Mouse (Mus musculus): Measurements from ENCODE around the gene Wnt10b. TPM values are rescaled to one million over a fixed set of nuclear protein-coding genes. Genes with fewer than 3 reads are reported as not detected.

Wnt10b gene
- total RNA-seq, 1 experiment from 2014 or later: 0.58 TPM

GRCm38 (mm10) chr15:98798903-98799302 lies 21.0 kb upstream of the Wnt10b start:
- no peak for ATAC-seq (ENCODE audit: extremely low read depth, insufficient number of reproducible peaks, low FRiP score, poor library complexity, severe bottlenecking)

DNA sequence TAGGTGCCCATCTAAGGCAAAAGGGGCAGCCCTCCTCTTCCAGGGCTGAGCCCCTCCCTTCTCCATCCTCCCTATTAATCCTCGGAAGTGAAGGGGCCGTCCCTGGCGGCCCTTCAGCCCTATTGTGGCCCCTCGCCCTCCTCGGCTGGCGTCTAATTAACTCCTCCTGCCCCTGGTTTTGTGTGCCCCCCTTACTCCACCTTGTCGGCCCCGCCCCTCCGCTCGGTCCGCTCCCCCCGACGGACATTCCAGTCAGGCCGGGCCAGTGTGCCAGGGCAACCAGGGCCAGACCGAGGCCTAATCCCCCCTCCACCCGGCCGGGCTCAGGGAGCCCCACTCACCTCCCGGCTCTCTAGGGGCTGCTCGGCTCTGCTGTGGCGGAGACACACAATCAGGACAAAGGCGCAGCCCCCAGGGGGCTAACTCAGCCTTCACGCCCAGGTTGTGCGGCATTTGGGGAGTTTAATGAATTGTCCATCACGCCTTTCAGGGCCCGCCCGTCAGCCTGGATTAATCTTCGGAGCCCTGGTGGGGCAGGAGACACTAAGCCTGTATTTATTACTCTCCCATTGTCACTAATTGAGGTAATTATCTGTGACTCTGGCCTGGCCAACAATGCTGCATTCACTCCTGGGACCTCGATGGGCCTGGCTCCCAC lies 20.0 kb upstream of the Wnt10b start:
- ATAC-seq (ENCODE audit: extremely low read depth, insufficient number of reproducible peaks, low FRiP score, poor library complexity, severe bottlenecking): no peak

- no peak for ATAC-seq (ENCODE audit: extremely low read depth, insufficient number of reproducible peaks, low FRiP score, poor library complexity, severe bottlenecking)
Observed at GRCm38 (mm10) chr15:98796803-98797595, 19.0 kb upstream of the Wnt10b start.

GRCm38 (mm10) chr15:98793141-98793698 lies 15.3 kb upstream of the Wnt10b start:
- ATAC-seq (ENCODE audit: extremely low read depth, insufficient number of reproducible peaks, low FRiP score, poor library complexity, severe bottlenecking): no peak

DNA sequence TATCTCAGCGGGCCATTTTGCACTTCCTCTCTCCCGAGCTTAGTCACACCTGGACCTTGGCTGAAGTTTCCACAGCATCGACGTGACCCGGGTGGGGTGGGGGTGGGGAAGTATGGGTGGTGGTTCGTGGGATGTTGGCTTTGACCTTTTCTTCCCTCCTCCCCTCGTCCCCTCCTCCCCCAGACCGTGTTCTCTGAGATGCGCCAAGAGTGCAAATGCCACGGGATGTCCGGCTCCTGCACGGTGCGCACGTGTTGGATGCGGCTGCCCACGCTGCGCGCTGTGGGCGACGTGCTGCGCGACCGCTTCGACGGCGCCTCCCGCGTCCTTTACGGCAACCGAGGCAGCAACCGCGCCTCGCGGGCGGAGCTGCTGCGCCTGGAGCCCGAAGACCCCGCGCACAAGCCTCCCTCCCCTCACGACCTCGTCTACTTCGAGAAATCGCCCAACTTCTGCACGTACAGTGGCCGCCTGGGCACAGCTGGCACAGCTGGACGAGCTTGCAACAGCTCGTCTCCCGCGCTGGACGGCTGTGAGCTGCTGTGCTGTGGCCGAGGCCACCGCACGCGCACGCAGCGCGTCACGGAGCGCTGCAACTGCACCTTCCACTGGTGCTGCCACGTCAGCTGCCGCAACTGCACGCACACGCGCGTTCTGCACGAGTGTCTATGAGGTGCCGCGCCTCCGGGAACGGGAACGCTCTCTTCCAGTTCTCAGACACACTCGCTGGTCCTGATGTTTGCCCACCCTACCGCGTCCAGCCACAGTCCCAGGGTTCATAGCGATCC lies 14.5 kb upstream of the Wnt10b start:
- no peak for ATAC-seq (ENCODE audit: extremely low read depth, insufficient number of reproducible peaks, low FRiP score, poor library complexity, severe bottlenecking)

GRCm38 (mm10) chr15:98791771-98792170 lies 13.8 kb upstream of the Wnt10b start:
- ATAC-seq (ENCODE audit: extremely low read depth, insufficient number of reproducible peaks, low FRiP score, poor library complexity, severe bottlenecking): no peak

DNA sequence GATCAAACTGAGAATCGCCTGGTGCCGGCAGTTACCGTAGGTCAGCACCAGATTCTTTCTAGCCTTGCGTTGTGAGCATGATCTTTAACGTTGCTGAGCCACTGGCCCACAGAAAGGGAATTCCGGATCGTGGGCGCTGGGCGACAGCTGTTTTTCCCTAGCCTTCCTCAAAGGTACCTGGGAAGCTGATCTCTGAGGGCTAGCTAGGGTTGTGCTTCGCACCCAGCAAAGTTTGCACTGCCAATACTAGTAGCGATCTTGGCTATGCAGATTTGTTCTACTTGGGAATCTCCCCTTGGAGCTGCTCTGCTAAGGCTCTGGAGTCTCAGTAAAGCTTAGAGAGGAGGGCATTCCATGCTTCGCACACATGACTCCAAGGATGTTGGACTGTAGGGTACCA lies 13.3 kb upstream of the Wnt10b start:
- no peak for ATAC-seq (ENCODE audit: extremely low read depth, insufficient number of reproducible peaks, low FRiP score, poor library complexity, severe bottlenecking)

DNA sequence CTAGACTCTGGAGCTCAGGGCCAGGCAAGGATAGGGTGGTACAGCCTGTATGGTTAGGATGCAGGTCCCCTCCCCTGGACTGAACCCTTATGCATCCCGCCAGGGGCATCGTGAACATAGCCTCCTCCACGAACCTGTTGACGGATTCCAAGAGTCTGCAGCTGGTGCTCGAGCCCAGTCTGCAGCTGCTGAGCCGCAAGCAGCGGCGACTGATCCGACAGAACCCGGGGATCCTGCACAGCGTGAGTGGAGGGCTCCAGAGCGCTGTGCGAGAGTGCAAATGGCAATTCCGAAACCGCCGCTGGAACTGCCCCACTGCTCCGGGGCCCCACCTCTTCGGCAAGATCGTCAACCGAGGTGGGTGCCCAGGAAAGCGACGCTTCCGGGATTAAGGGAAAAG lies 12.8 kb upstream of the Wnt10b start:
- ATAC-seq (ENCODE audit: extremely low read depth, insufficient number of reproducible peaks, low FRiP score, poor library complexity, severe bottlenecking): no peak

DNA sequence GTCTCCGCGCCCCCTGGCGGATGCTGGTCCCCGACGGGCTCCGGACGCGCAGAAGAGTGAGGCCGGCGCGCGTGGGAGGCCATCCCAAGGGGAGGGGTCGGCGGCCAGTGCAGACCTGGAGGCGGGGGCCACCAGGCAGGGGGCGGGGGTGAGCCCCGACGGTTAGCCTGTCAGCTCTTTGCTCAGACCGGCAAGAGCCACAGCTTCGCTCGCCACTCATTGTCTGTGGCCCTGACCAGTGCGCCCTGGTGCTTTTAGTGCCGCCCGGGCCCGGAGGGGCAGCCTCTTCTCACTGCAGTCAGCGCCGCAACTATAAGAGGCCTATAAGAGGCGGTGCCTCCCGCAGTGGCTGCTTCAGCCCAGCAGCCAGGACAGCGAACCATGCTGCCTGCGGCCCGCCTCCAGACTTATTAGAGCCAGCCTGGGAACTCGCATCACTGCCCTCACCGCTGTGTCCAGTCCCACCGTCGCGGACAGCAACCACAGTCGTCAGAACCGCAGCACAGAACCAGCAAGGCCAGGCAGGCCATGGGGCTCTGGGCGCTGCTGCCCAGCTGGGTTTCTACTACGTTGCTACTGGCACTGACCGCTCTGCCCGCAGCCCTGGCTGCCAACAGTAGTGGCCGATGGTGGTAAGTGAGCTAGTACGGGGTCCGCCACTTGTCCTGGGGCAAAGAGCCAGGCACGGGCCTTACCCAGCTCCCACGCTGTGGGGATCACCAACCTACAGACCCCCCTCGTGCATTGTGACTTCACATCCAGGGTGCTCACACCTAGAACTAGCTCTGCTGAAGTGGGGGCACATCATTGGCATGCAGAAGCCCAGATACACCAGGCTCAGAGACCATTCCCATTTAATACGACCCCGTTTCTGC lies 11.9 kb upstream of the Wnt10b start, which contains the start of gene Wnt1:
Gene Wnt1 (plus strand): TSS at position 197 of the 875 bp plus-strand sequence.
- ATAC-seq (ENCODE audit: extremely low read depth, insufficient number of reproducible peaks, low FRiP score, poor library complexity, severe bottlenecking): no peak

GRCm38 (mm10) chr15:98788972-98789660 lies 11.2 kb upstream of the Wnt10b start:
- no peak for ATAC-seq (ENCODE audit: extremely low read depth, insufficient number of reproducible peaks, low FRiP score, poor library complexity, severe bottlenecking)

- ATAC-seq (ENCODE audit: extremely low read depth, insufficient number of reproducible peaks, low FRiP score, poor library complexity, severe bottlenecking): no peak
Observed at GRCm38 (mm10) chr15:98787930-98788329, 10.0 kb upstream of the Wnt10b start.

DNA sequence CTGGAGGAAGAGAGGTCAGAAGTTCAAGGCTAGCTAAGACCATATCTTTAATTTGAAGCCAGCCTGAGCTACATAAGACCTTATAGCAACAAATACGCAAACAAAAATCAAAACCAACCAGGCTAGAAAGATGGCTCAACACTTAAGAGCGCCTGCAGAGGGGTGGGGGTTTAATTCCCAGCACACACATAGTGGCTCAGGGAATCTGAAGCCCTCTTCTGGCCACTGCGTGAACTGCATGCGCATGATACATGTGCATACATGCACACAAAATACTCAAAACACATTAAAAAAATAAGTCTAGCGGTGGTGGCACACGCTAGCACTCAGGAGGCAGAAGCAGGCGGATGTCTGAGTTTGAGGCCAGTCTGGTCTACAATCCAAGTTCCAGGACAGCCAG lies 7.8 kb upstream of the Wnt10b start:
- ATAC-seq (ENCODE audit: extremely low read depth, insufficient number of reproducible peaks, low FRiP score, poor library complexity, severe bottlenecking): 0 out of 2 replicates have a peak, but pooled peaks have one; percentile 26

DNA sequence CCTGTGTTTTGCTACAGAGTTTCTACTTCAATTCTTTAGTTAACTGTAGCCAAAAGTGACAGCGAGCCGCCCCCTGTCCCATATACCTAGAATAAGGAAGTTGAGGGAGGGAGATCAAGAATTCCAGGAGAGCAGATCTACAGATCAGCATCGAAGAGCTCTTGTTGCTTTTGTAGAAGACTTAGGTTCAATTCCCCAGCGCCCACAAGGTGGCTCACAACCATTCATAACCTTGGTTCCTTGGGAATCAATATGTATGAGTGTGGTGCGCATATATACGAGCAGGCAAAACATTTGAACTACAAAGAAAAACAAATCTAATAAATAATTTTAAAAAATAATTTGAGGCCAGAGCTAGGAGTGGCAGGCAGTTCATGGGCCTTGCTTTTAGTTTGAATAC lies 3.2 kb upstream of the Wnt10b start:
- ATAC-seq (ENCODE audit: extremely low read depth, insufficient number of reproducible peaks, low FRiP score, poor library complexity, severe bottlenecking): no peak

DNA sequence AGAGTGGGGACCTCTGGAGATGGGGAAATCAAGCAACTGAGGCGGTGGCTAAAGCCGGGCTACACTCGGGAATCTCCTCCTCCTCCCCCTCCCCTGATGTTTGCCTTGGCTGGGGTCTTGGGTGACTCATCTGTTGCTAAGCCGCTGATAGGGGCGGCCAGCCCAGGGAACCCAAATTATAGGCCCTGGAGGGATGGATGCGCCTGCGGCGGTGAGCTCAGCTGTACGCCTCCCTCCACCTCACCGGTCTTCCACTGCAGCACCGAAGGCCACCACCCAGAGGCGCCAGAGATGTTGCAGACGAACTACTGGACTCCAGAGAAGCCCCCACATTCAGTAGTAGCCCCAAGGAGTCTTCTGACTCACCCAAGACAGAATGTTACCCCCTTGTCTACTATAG lies 2.6 kb upstream of the Wnt10b start:
- ATAC-seq (ENCODE audit: extremely low read depth, insufficient number of reproducible peaks, low FRiP score, poor library complexity, severe bottlenecking): no peak

- ATAC-seq (ENCODE audit: extremely low read depth, insufficient number of reproducible peaks, low FRiP score, poor library complexity, severe bottlenecking): no peak
Observed at GRCm38 (mm10) chr15:98780075-98780474, 2.1 kb upstream of the Wnt10b start.

- no peak for ATAC-seq (ENCODE audit: extremely low read depth, insufficient number of reproducible peaks, low FRiP score, poor library complexity, severe bottlenecking)
Observed at GRCm38 (mm10) chr15:98778806-98779205, 856 bp upstream of the Wnt10b start.

GRCm38 (mm10) chr15:98778191-98778770 lies 331 bp upstream of the Wnt10b start:
- ATAC-seq (ENCODE audit: extremely low read depth, insufficient number of reproducible peaks, low FRiP score, poor library complexity, severe bottlenecking): no peak

Data from neutrophil, adult 5-6 weeks (primary cell).